Mouse (Mus musculus) neural tube, embryonic 11.5 days (tissue): ENCODE results near the gene Git1. TPM values are rescaled to one million over a fixed set of nuclear protein-coding genes. Genes with fewer than 3 reads are reported as not detected.

ENCODE experiments used
- ATAC-seq: fragments of 200-750 bp; cut with Nextera tagmentation; 2 replicates; pipeline ENCODE4 v1.8.0; 2017; ENCODE audit warnings: moderate number of reproducible peaks, mild to moderate bottlenecking, moderate TSS enrichment, moderate library complexity; ENCODE audit not compliant: insufficient read depth, low FRiP score, low TSS enrichment
- DNase-seq: peaks from one replicate; pipeline ENCODE4 v3.0.0-alpha.2; 2015; ENCODE audit warnings: low spot score
- H3K27ac ChIP-seq: fragments of 300-500 bp; sonication (generic); 2 replicates; pipeline ENCODE4 v1.5.1; 2014; ENCODE audit warnings: low read depth, mild to moderate bottlenecking, low read length
- H3K27me3 ChIP-seq: fragments of 300-500 bp; sonication (generic); 2 replicates; pipeline ENCODE4 v1.6.1; 2014; ENCODE audit warnings: mild to moderate bottlenecking, low read length, mixed read lengths; ENCODE audit not compliant: control insufficient read depth, insufficient read depth
- H3K36me3 ChIP-seq: fragments of 300-500 bp; sonication (generic); 2 replicates; pipeline ENCODE4 v1.6.1; 2014; ENCODE audit warnings: mild to moderate bottlenecking, low read length, moderate library complexity, mixed read lengths; ENCODE audit not compliant: control insufficient read depth, insufficient read depth
- H3K4me1 ChIP-seq: fragments of 300-500 bp; sonication (generic); 2 replicates; pipeline ENCODE4 v1.6.1; 2014; ENCODE audit warnings: low read length, mixed read lengths; ENCODE audit not compliant: control insufficient read depth, insufficient read depth
- H3K4me2 ChIP-seq: fragments of 300-500 bp; sonication (generic); 2 replicates; pipeline ENCODE4 v1.6.1; 2014; ENCODE audit warnings: low read depth, mild to moderate bottlenecking, moderate library complexity
- H3K4me3 ChIP-seq: fragments of 300-500 bp; sonication (generic); 2 replicates; pipeline ENCODE4 v1.5.1; 2014; ENCODE audit warnings: low read depth, low read length
- H3K9ac ChIP-seq: fragments of 300-500 bp; sonication (generic); 2 replicates; pipeline ENCODE4 v1.6.1; 2014; ENCODE audit warnings: mild to moderate bottlenecking, low read length
- H3K9me3 ChIP-seq: fragments of 300-500 bp; sonication (generic); 2 replicates; pipeline ENCODE4 v1.6.1; 2016; ENCODE audit warnings: low read length; ENCODE audit not compliant: control insufficient read depth
- WGBS: fragments of 180-500 bp; shearing (Covaris S2); extraction: QIAGEN DNeasy Blood & Tissue Kit; methylation state at CpG from one replicate; pipeline ENCODE4 v1.1.7; 2014; 5-methylcytosine and 5-hydroxymethylcytosine counted together
- polyA plus RNA-seq: library from polyadenylated mRNA; unstranded; fragments of >200 nt; fragmentation: Nextera tagmentation; extraction: Ambion mirVana; gene quantifications from 2 replicates; pipeline ENCODE4 v1.2.1, GENCODE M21; 2014

Gene Git1
- polyA plus RNA-seq, 1 experiment from 2014 or later: 18.7 TPM

DNA sequence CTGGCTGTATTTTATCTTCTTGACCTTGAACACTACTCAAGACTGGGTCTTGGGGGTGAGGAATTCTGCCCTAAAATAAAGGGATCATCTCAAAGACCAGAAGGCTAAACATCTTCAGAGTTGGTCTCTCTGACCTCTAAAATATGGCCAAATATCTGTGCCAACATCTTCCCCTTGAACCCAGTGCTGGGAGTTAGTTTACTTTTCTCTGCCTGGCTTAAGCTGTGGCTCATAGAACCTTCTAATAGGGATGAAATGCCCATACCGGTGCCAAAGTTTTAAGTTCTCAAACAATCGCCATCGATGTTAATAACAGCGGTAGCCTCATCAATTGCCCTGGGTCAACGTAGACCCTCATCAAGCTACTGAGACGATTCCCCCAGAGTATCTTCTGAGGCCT is 31.5 kb upstream of the Git1 start:
- WGBS: 2% methylated on average over 6 of the region's 6 CpGs
- ATAC-seq (no peak), DNase-seq (no peak)
- H3K36me3 ChIP-seq: no peaks in the 10 kb centered on the region
- no peak overlapping the region for H3K9ac ChIP-seq
- no peaks in the 10 kb centered on the region for H3K4me1 ChIP-seq
- H3K9me3 ChIP-seq: no peaks in the 10 kb centered on the region
- H3K27me3 ChIP-seq: peaks cover 36% of the 10 kb centered on the region
- no peak overlapping the region for H3K27ac ChIP-seq
- H3K4me2 ChIP-seq: peak overlapping the region; percentile 80
- H3K4me3 ChIP-seq: peak overlapping the region; percentile 47

DNA sequence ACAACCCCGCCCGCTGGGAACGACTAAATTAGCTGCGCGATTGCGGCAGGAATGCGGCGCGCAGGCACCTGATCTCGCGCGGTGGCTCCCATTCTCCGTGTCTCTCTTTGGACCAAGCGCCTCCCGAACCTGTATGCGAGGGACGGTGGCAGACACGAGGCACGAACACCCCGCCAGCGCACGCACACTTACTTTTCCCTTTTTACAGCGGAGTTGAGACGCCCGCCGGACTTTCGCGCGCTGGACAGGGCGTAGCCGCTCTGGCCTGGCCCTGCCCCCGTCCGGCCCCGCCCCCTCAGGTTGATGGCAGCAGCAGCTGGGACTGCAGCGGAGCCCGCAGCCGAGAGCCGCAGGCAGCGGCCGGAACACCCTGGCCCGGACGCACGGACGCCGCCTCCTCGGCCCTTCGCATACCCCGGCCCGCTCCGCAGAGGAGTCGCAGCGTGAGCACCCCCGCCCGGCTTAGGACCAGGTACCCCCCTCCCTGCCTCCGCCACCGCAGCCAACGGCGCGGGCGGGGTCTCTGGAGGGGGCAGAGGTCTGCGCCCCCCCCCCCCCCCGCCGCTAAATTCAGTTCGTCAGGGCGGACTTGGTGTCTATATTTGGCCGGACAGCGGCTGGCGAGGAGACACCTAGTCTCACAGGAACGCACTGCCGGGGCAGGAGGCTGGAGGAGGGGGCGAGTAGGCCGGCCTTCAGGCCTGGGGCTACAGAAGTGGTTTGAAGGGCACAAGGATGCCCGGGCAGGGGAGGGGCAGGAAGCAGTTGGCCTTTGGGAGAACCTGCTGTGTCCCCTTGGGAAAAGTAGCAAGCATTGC is 30.9 kb upstream of the Git1 start, which contains the start of gene Coro6:
Gene Coro6 (plus strand): TSS at position 129 of the 818 bp plus-strand sequence.
- peak within 1 kb of the TSS; percentile 80 for H3K4me2 ChIP-seq
- DNase-seq (peak; percentile 66), ATAC-seq (no peak)
- H3K9ac ChIP-seq: peak within 1 kb of the TSS; percentile 47
- no peaks in the 10 kb centered on the region for H3K36me3 ChIP-seq
- H3K9me3 ChIP-seq: no peaks in the 10 kb centered on the region
- WGBS: under 1% methylated on average over 67 of the region's 73 CpGs
- H3K27ac ChIP-seq: no peak within 1 kb of the TSS
- H3K27me3 ChIP-seq: peaks cover 42% of the 10 kb centered on the region
- H3K4me1 ChIP-seq: no peaks in the 10 kb centered on the region
- H3K4me3 ChIP-seq: peak within 1 kb of the TSS; percentile 47

DNA sequence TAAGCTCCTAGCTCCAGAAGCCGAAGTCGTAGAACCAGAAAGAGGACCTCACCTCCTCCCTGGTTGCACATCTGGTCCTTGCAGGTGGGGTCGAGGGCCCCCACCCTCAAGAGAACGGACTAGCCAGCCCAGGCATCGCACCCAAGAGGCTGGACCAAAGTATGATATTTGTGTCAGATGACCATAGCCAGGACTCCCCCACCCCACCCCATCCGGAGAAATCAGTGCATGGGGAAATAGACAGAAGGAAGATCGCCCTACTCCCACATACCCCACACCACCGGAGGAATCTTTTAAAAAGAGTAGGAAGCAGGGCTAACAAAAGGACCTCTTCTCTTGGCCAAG is 30.3 kb upstream of the Git1 start:
- H3K4me1 ChIP-seq: no peaks in the 10 kb centered on the region
- H3K27ac ChIP-seq: no peak overlapping the region
- H3K27me3 ChIP-seq: peaks cover 46% of the 10 kb centered on the region
- H3K9me3 ChIP-seq: no peaks in the 10 kb centered on the region
- peak overlapping the region; percentile 80 for H3K4me2 ChIP-seq
- ATAC-seq (no peak), DNase-seq (no peak)
- H3K9ac ChIP-seq: no peak overlapping the region
- no peaks in the 10 kb centered on the region for H3K36me3 ChIP-seq
- H3K4me3 ChIP-seq: no peak overlapping the region
- 45% methylated on average over 8 of the region's 8 CpGs for WGBS

DNA sequence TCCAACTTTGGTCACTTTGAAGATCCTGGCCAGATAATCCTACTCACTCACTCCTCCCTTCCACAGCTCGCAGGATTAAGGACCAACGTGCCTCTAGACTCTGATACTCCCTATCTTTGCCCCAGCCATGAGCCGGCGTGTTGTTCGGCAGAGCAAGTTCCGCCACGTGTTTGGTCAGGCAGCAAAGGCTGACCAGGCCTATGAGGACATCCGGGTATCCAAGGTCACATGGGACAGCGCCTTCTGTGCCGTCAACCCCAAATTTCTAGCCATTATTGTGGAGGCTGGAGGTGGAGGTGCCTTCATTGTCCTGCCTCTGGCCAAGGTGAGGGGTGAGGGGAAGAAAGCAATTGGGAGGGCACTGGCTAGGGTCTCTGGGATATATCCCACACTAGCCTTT is 29.6 kb upstream of the Git1 start:
- Histone ChIP-seq H3K4me2 (no peak overlapping the region), H3K9ac (no peak overlapping the region), H3K27me3 (peaks cover 46% of the 10 kb centered on the region), H3K4me1 (no peaks in the 10 kb centered on the region), H3K27ac (no peak overlapping the region), H3K9me3 (no peaks in the 10 kb centered on the region), H3K36me3 (no peaks in the 10 kb centered on the region), H3K4me3 (no peak overlapping the region)
- 80% methylated on average over 10 of the region's 10 CpGs for WGBS
- no peak for ATAC-seq
- no peak for DNase-seq

DNA sequence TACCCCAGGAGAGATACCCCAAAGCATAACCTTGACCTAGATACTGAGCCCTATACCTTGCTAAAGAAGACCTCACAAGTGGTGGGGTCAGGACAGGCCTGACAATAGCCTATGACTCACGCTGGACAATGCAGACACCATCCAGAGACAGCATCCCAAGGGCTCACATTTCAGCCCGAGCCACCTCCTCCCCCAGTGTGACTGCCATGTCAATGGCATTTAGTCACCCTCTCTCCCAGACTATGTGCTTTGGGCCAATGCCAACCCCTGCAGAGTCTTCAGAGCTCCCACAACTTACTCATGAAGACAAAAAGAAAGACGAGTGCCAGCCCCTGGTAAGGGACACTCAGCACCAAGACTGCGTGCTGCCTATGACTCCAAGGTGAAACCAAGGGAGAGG is 28.7 kb upstream of the Git1 start:
- no peak overlapping the region for H3K27ac ChIP-seq
- no peaks in the 10 kb centered on the region for H3K36me3 ChIP-seq
- H3K9me3 ChIP-seq: no peaks in the 10 kb centered on the region
- DNase-seq: no peak
- no peaks in the 10 kb centered on the region for H3K4me1 ChIP-seq
- H3K4me3 ChIP-seq: no peak overlapping the region
- WGBS: 49% methylated on average over 4 of the region's 4 CpGs
- ATAC-seq: no peak
- H3K4me2 ChIP-seq: no peak overlapping the region
- peaks cover 46% of the 10 kb centered on the region for H3K27me3 ChIP-seq
- H3K9ac ChIP-seq: no peak overlapping the region

DNA sequence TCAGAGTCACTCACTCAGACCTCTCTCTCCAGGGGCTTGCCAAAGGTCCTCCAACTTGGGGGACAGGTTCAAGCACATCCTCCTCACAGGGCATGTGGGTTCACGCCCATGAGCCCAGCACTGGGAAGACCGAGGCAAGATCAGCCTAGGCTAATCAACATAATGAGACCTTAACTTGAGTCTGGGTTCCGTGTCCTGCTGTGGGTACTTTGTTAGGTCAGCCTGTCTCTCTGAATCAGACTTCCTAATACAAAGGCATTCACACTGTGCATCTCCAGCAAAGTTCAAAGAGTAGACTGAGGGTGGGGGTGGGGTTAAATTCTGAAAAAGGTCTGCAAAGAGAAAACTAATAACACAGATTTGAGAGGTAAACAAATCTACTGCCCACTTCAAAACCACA is 28.3 kb upstream of the Git1 start:
- Histone ChIP-seq H3K27ac (no peak overlapping the region), H3K9ac (no peak overlapping the region), H3K27me3 (peaks cover 46% of the 10 kb centered on the region), H3K4me2 (no peak overlapping the region), H3K4me1 (no peaks in the 10 kb centered on the region), H3K9me3 (no peaks in the 10 kb centered on the region), H3K36me3 (no peaks in the 10 kb centered on the region), H3K4me3 (no peak overlapping the region)
- ATAC-seq: no peak
- no peak for DNase-seq
- 51% methylated on average over 3 of the region's 3 CpGs for WGBS

DNA sequence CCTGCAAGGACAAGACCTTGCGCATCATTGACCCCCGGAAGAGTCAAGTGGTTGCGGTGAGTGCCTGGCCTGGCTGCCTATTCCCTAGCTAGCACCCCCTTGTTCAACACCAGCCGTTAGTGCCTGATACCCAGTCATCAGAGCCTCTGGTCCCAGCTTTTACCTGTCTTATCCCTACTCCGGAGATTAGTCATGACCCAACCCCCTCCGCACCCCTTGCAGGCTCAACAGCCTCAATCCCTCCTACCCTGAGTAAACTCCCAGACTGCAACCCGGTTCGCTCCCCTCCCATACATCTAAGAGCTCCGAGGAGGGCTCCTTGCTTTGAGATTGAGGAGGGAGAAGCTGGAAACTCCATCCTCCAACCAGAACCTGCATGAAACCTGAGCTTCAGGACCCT is 26.8 kb upstream of the Git1 start:
- no peak overlapping the region for H3K9ac ChIP-seq
- no peak for DNase-seq
- H3K9me3 ChIP-seq: no peaks in the 10 kb centered on the region
- peaks cover 46% of the 10 kb centered on the region for H3K27me3 ChIP-seq
- WGBS: 41% methylated on average over 9 of the region's 9 CpGs
- no peak overlapping the region for H3K4me3 ChIP-seq
- no peaks in the 10 kb centered on the region; the same call in 1 of the 2 replicates for H3K36me3 ChIP-seq
- no peak for ATAC-seq
- H3K4me2 ChIP-seq: no peak overlapping the region
- H3K4me1 ChIP-seq: no peaks in the 10 kb centered on the region
- H3K27ac ChIP-seq: no peak overlapping the region

DNA sequence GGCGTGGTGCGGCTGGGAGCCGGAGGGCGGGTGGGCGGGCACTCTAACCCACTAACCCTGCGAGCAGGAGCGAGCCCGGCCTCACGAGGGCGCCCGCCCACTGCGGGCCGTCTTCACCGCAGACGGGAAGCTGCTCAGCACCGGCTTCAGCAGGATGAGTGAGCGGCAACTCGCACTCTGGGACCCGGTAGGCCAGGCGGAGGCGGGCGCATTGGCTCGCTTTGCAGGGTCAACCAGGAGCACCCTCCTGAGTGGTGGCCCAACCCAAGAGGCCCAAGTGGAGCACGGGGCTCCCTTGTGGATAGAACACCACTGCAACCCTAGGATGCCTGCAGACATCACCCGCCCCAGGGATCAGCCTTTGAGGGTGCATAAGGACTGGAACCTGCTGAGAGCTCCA is 26.2 kb upstream of the Git1 start:
- Histone ChIP-seq H3K4me2 (no peak overlapping the region), H3K9me3 (no peaks in the 10 kb centered on the region), H3K27me3 (peaks cover 40% of the 10 kb centered on the region), H3K4me3 (no peak overlapping the region), H3K4me1 (no peaks in the 10 kb centered on the region), H3K27ac (no peak overlapping the region), H3K9ac (no peak overlapping the region), H3K36me3 (peaks cover 5% of the 10 kb centered on the region)
- WGBS: 4% methylated on average over 25 of the region's 25 CpGs
- no peak for ATAC-seq
- peak; percentile 53 for DNase-seq

DNA sequence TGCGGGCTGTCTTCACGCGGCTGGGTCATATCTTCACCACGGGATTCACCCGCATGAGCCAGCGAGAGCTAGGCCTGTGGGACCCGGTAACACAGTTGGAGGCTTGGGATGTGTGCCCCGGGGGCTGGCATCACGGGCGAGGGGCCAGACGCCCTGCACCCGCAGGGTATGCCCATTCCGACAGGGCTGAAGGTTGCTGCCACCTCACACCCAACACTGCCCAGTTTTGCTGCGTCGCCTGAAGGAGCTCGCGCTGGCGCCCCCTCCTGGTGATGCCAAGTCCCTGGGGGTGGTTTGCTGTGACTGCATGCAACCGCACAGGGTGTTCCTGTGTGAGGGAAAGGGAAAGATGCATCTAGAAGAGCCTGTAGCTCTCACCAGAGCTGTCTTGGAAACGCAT is 25.6 kb upstream of the Git1 start:
- WGBS: 18% methylated on average over 20 of the region's 20 CpGs
- Histone ChIP-seq H3K36me3 (peaks cover 9% of the 10 kb centered on the region), H3K9ac (no peak overlapping the region), H3K4me1 (no peaks in the 10 kb centered on the region), H3K27ac (no peak overlapping the region), H3K4me3 (no peak overlapping the region), H3K4me2 (no peak overlapping the region), H3K27me3 (peaks cover 36% of the 10 kb centered on the region), H3K9me3 (no peaks in the 10 kb centered on the region)
- no peak for ATAC-seq
- DNase-seq: peak; percentile 74
